Mouse (Mus musculus): ENCODE measurements around the gene Chd3. TPM values are rescaled to one million over a fixed set of nuclear protein-coding genes. Genes with fewer than 3 reads are reported as not detected.
"Not testable (repeated sequence)": the region's sequence is repeated elsewhere in the genome, so short reads cannot be mapped to it uniquely, and the experiment has no call there.

Gene Chd3
- polyA plus RNA-seq, 1 experiment from 2014 or later, result 46.9 TPM

- Histone ChIP-seq H3K27me3 (ENCODE audit: insufficient read depth, poor library complexity, severe bottlenecking) (peaks cover 13% of the 10 kb centered on the region), H3K4me3 (peak overlapping the region; percentile 77), H3K36me3 (peaks cover 19% of the 10 kb centered on the region), H3K27ac (peak overlapping the region; percentile 99), H3K4me1 (replicated peaks) (peaks cover 52% of the 10 kb centered on the region)
- DNase-seq (ENCODE audit: low spot score), result peak; percentile 46
- not testable (repeated sequence) for H3K9me3 ChIP-seq
- WGBS, result 3% methylated on average over 31 of the region's 31 CpGs
These were observed 25.5 kb upstream of the Chd3 start for GRCm38 (mm10) chr11:69394591-69395167.

- WGBS, result 51% methylated on average over 10 of the region's 10 CpGs
These were observed 21.3 kb upstream of the Chd3 start for GRCm38 (mm10) chr11:69390400-69391034.

GRCm38 (mm10) chr11:69389531-69390399 is 20.6 kb upstream of the Chd3 start:
- no peaks in the 10 kb centered on the region for H3K27me3 ChIP-seq (ENCODE audit: insufficient read depth, poor library complexity, severe bottlenecking)
- peaks cover 14% of the 10 kb centered on the region for H3K4me1 ChIP-seq (replicated peaks)
- H3K4me3 ChIP-seq, result no peak overlapping the region
- DNase-seq (ENCODE audit: low spot score), result no peak
- peaks cover 9% of the 10 kb centered on the region for H3K36me3 ChIP-seq
- no peaks in the 10 kb centered on the region for H3K9me3 ChIP-seq
- H3K27ac ChIP-seq, result no peak overlapping the region
- WGBS, result 69% methylated on average over 14 of the region's 14 CpGs

More at GRCm38 (mm10) chr11:69390400-69391034, 21.3 kb upstream of the Chd3 start:
- peak; percentile 52 for DNase-seq (ENCODE audit: low spot score)
- Histone ChIP-seq H3K9me3 (no peaks in the 10 kb centered on the region), H3K27me3 (ENCODE audit: insufficient read depth, poor library complexity, severe bottlenecking) (no peaks in the 10 kb centered on the region), H3K27ac (no peak overlapping the region), H3K36me3 (peaks cover 9% of the 10 kb centered on the region), H3K4me1 (replicated peaks) (peaks cover 14% of the 10 kb centered on the region), H3K4me3 (no peak overlapping the region)

GRCm38 (mm10) chr11:69388680-69389079 is 19.5 kb upstream of the Chd3 start:
- no peak for DNase-seq (ENCODE audit: low spot score)
- H3K27ac ChIP-seq, result no peak overlapping the region
- H3K4me1 ChIP-seq (replicated peaks), result peaks cover 6% of the 10 kb centered on the region; the same call in 1 of the 2 replicates
- H3K36me3 ChIP-seq, result peaks cover 9% of the 10 kb centered on the region
- 96% methylated on average over 4 of the region's 4 CpGs for WGBS
- no peak overlapping the region for H3K4me3 ChIP-seq
- no peaks in the 10 kb centered on the region for H3K27me3 ChIP-seq (ENCODE audit: insufficient read depth, poor library complexity, severe bottlenecking)
- no peaks in the 10 kb centered on the region for H3K9me3 ChIP-seq

- no peak for DNase-seq (ENCODE audit: low spot score)
- Histone ChIP-seq H3K27me3 (ENCODE audit: insufficient read depth, poor library complexity, severe bottlenecking) (no peaks in the 10 kb centered on the region), H3K9me3 (no peaks in the 10 kb centered on the region), H3K27ac (no peak overlapping the region), H3K4me3 (no peak overlapping the region), H3K36me3 (0 out of 2 replicates have a peak, but pooled peaks cover 8% of the 10 kb centered on the region), H3K4me1 (replicated peaks) (peaks cover 6% of the 10 kb centered on the region; the same call in 1 of the 2 replicates)
- 80% methylated on average over 7 of the region's 7 CpGs for WGBS
These were observed 17.6 kb upstream of the Chd3 start for GRCm38 (mm10) chr11:69386758-69387157.

GRCm38 (mm10) chr11:69384979-69385378 is 15.8 kb upstream of the Chd3 start:
- 87% methylated on average over 6 of the region's 6 CpGs for WGBS
- Histone ChIP-seq H3K27ac (no peak overlapping the region), H3K4me1 (replicated peaks) (peaks cover 3% of the 10 kb centered on the region; the same call in 1 of the 2 replicates), H3K36me3 (peaks cover 13% of the 10 kb centered on the region; the same call in 1 of the 2 replicates), H3K9me3 (no peaks in the 10 kb centered on the region), H3K27me3 (ENCODE audit: insufficient read depth, poor library complexity, severe bottlenecking) (no peaks in the 10 kb centered on the region), H3K4me3 (no peak overlapping the region)
- DNase-seq (ENCODE audit: low spot score), result no peak

- Histone ChIP-seq H3K27me3 (ENCODE audit: insufficient read depth, poor library complexity, severe bottlenecking) (no peaks in the 10 kb centered on the region), H3K4me1 (replicated peaks) (no peaks in the 10 kb centered on the region), H3K4me3 (no peak overlapping the region), H3K36me3 (peaks cover 19% of the 10 kb centered on the region), H3K9me3 (no peaks in the 10 kb centered on the region), H3K27ac (no peak overlapping the region)
- WGBS, result 67% methylated on average over 10 of the region's 10 CpGs
- no peak for DNase-seq (ENCODE audit: low spot score)
These were observed 13.4 kb upstream of the Chd3 start for GRCm38 (mm10) chr11:69382478-69383105.

GRCm38 (mm10) chr11:69381356-69381755 is 12.2 kb upstream of the Chd3 start:
- Histone ChIP-seq H3K4me3 (no peak overlapping the region), H3K4me1 (replicated peaks) (no peaks in the 10 kb centered on the region), H3K27ac (no peak overlapping the region), H3K27me3 (ENCODE audit: insufficient read depth, poor library complexity, severe bottlenecking) (no peaks in the 10 kb centered on the region), H3K9me3 (no peaks in the 10 kb centered on the region), H3K36me3 (peaks cover 30% of the 10 kb centered on the region)
- no peak for DNase-seq (ENCODE audit: low spot score)
- WGBS, result 86% methylated on average over 6 of the region's 6 CpGs

GRCm38 (mm10) chr11:69379600-69379999 is 10.4 kb upstream of the Chd3 start:
- DNase-seq (ENCODE audit: low spot score), result no peak
- 84% methylated on average over 3 of the region's 3 CpGs for WGBS

GRCm38 (mm10) chr11:69377766-69378165 is 8.6 kb upstream of the Chd3 start:
- no peak for DNase-seq (ENCODE audit: low spot score)

More at GRCm38 (mm10) chr11:69379600-69379999, 10.4 kb upstream of the Chd3 start:
- H3K4me1 ChIP-seq (replicated peaks), result no peaks in the 10 kb centered on the region
- no peaks in the 10 kb centered on the region for H3K27me3 ChIP-seq (ENCODE audit: insufficient read depth, poor library complexity, severe bottlenecking)
- H3K27ac ChIP-seq, result no peak overlapping the region
- no peak overlapping the region for H3K4me3 ChIP-seq
- H3K9me3 ChIP-seq, result no peaks in the 10 kb centered on the region
- H3K36me3 ChIP-seq, result peaks cover 36% of the 10 kb centered on the region

GRCm38 (mm10) chr11:69375646-69376045 is 6.4 kb upstream of the Chd3 start:
- Histone ChIP-seq H3K4me3 (no peak overlapping the region), H3K27me3 (ENCODE audit: insufficient read depth, poor library complexity, severe bottlenecking) (no peaks in the 10 kb centered on the region), H3K36me3 (peaks cover 54% of the 10 kb centered on the region), H3K27ac (no peak overlapping the region), H3K4me1 (replicated peaks) (peaks cover 28% of the 10 kb centered on the region), H3K9me3 (no peaks in the 10 kb centered on the region)
- 90% methylated on average over 4 of the region's 4 CpGs for WGBS
- DNase-seq (ENCODE audit: low spot score), result no peak

More at GRCm38 (mm10) chr11:69377766-69378165, 8.6 kb upstream of the Chd3 start:
- Histone ChIP-seq H3K27ac (no peak overlapping the region), H3K4me3 (no peak overlapping the region), H3K27me3 (ENCODE audit: insufficient read depth, poor library complexity, severe bottlenecking) (no peaks in the 10 kb centered on the region), H3K4me1 (replicated peaks) (0 out of 2 replicates have a peak, but pooled peaks cover 8% of the 10 kb centered on the region), H3K9me3 (no peaks in the 10 kb centered on the region), H3K36me3 (peaks cover 48% of the 10 kb centered on the region)
- 87% methylated on average over 3 of the region's 3 CpGs for WGBS

- Histone ChIP-seq H3K27me3 (ENCODE audit: insufficient read depth, poor library complexity, severe bottlenecking) (no peaks in the 10 kb centered on the region), H3K4me1 (replicated peaks) (peaks cover 47% of the 10 kb centered on the region), H3K9me3 (no peaks in the 10 kb centered on the region), H3K36me3 (peaks cover 49% of the 10 kb centered on the region), H3K4me3 (peak overlapping the region; percentile 16), H3K27ac (peak overlapping the region; percentile 66)
- 91% methylated on average over 16 of the region's 16 CpGs for WGBS
- DNase-seq (ENCODE audit: low spot score), result no peak
These were observed 4.2 kb upstream of the Chd3 start for GRCm38 (mm10) chr11:69373223-69373965.
